Mouse (Mus musculus) Muller cell, postnatal 12 days (primary cell): ENCODE results near the gene Fto.

Source experiments
- DNase-seq: peaks from one replicate; pipeline ENCODE4 v3.0.0-alpha.2; 2015; ENCODE audit errors: inconsistent ontology term

Fto gene

DNA sequence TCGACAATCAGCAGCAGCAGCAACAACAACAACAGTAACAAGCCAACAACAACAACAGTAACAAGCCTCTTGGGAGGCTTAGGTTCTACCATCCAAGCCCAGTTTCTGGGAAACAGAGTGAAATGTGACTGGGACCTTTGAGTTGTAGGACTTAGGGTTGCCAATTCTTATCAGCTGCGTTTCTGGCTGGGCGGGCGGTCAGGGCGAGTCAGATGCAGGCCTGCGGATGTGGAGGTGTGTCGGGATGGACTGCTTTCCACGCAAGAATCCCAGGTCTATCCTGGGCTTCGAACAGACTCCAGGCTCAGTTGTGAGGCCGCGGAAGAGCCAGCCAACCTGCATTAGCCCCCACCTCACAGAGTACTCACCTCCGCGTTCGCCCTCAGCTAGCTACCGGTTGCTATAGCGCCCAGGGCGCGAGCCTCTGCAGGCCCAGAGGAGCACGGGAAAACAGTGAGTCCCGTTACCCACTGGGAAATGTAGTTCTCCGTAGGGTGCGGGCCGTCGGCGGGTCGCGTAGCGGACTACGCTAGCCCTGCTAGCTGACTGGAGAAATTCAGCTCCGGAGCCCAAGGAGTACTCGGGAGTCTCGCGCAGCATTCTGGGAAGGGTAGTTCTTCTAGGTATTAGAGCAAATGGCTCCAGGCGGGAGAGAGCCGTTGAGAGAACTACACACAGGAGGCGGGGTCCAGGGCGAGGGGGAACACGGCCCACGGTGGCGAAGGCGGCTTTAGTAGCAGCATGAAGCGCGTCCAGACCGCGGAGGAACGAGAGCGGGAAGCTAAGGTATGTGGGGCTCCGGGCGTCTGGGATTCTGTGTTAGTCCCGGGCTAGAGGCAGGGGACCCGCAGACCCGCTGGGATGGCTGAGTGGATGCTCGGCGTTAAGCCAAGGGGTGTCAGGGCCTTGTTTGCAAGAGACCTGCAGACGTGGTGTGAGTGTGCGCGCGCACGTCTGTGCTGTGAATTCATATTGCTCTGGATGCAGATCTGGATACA, at the start of gene Fto, which contains the start of gene Rpgrip1l:
Gene Fto (plus strand): TSS at position 691 of the 998 bp plus-strand sequence.
Gene Rpgrip1l (minus strand): TSS at position 428 of the 998 bp plus-strand sequence.
- DNase-seq: peak; percentile 99

DNA sequence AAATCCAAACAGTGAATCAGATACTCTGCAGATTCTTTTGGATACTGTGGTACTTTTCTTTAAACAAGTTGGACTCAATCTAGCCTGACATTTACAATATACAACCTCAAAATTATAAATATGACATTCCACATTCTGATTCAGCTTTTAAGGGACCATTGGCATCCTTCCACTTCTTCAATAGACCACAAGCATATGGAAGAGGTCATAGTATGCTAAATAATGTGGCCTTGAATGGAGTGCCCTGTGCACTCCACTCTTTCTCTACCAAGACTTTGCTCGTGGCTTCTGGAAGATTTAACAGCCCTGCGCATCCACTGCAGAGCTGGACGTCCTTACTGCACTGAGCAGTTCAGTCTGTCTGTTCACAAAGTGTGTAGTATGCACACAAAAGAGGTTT, 49.4 kb upstream of the Fto start:
- DNase-seq: no peak

DNA sequence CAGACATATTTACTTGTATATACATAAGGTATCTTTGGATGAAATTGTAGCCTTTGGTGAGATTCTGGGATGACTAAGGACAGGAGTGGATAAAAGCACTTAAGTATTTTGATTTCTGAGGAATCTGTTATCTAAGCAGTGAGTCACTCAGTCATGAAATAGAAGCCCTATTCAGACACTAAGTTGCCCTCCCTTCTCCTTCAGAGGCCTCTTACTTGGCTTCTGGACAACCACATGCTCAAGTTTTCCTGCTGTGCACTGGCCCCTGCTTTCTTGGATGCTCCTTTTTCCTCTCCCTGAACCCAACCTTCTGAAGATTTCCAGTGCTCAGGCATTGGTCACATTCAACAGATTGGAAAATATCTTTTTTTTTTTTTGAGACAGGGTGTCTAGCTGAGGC, 48.8 kb upstream of the Fto start:
- DNase-seq: peak; percentile 49

DNA sequence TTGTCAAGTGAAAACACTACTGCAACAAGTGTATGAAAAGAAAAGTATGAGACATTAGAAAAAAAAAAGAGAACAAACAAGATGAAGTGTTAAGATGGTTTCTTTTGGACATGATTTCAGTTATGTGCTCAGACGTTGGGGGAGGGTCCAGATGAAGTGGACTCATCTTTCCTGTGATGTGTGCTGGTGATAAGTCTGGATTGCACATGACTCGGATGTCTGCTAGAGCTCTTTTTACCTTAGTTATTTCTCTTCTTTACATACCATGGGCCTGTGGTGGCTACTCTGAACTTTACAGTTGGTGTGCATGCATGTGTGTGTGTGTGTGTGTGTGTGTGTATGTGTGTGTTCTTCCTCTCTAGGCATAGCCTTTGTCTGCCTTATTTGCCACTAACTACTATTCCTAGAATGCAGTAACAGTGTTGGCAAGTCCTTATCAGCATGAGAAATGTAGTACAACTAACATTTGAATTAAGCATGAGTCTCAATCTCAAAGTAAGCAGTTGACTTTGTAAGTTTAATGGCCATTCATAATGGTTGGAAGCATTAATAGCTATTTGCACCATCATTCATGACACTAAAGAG, 43.9 kb upstream of the Fto start:
- no peak for DNase-seq

DNA sequence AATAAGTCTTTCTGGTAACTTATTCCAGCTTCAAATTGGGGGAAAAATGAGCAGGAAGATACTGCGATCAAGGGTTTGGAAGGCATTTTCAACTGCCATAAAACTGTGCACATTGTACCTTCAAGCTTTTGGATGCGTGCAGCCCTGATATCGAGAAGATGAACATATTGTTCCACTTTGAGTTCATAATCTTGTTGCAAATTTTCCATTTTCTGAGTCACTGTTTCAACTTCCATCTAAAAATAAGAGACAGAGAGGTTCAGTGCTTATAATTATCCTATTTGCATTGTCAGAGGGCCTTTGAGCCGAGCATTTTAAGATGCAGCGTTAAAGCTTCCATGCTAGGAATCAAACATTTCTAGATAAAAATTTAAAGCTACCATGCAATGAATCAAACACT, 39.8 kb upstream of the Fto start:
- DNase-seq: no peak

DNA sequence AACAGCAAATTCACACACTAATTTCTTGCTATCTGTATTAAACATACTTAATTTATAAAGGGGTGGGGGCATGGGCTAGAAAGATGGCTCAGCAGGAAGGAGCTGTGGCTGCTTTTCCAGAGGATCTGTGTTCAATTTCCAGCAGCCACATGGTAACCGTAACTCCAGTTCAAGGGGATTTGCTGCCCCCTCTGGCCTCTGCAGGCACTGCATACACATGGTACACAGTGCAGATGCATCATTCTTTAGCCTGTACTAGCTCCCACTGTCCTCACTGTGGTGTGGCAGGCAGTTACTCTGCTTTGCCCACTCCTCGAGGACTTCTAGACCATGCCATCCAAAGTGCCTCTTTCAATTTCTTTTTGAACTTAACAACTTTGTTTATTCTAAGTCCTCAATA, 37.0 kb upstream of the Fto start:
- DNase-seq: no peak

DNA sequence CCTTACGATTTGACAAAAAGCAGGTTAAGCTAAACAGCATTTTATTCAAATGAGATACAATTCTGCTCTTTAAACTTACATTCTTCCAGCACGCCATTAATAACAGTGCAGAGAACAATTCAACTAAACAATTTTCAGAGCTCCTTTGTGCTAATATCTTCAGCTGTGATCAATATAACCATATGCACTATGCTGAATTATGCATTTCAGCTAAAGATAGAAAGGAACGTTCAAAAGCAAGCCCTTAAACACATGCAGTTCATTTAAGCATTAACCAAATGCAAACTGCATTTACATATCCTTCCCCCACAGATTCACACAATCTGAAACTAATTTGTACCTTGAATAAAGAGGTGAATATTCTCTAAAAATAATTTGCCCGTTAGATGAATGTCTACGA, 35.3 kb upstream of the Fto start:
- DNase-seq: no peak

DNA sequence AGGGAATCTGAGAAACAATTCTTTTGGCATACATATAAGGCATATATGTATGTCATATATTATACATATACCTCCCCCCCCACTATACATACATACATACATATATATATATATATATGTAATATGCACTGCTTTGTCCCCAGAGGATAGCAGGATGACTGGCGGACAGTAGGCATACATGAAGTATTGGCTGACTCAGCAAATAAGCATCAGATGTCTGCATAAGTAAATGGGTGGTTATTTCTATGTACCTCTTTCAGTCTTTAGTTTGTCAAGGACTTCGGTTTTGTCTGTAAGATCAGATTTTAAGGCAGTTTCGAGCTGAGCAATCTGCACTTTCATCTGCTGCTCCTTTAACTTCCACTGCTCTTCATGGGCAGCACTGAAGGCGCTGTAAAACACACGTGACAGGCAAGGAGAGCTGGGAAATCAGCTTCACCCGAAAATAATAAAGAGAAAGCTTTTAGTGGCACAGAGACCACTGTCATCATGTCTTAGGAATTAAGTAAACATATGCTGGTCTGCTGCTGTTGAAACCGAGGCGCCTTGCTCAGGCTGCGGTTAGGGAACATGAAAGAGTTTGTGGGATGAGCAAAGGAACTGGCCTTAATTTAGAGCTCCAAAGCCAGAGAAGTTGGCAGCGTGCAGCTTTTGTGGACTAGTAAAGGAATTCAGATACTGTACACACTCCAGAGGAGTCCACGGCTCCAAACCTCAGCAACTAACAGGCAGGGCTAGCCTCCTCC, 32.7 kb upstream of the Fto start:
- no peak for DNase-seq

DNA sequence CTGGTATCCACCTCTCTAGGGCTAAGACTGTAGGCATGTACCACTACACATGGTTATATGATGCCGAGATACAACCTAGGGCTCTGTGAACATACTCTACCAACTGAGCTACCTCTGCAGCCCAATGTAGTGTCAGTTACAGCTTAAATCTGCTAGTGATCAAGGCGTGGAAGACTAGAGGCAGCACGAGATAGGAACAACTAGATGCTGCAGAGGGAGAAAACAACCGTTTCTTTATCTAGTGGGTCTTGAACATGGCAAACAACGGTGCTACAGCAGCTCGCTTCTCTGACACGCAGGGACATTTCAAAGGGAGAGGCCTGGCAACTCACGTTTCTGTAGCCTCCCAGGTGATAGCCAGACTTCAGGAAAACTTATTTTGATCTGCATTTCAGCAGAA, 31.8 kb upstream of the Fto start:
- DNase-seq: no peak

DNA sequence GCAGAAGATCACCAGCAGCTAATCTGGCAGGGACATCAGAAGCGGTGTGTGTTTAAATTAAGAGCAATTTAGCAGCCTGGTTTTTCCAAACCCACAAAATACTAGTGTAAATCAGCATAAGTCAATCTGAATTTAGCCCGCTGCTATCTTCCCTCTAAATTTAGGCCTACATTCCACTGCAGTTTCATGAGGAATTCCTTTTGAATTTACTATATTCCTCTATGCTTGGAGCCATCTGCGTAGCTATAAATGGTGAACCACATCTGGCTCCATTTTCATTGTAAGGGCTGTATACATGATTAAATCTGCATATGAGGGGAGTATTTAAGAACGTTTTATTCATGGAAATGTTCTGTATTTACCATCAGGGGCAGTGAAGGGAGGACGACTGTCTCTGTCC, 30.7 kb upstream of the Fto start:
- DNase-seq: no peak

DNA sequence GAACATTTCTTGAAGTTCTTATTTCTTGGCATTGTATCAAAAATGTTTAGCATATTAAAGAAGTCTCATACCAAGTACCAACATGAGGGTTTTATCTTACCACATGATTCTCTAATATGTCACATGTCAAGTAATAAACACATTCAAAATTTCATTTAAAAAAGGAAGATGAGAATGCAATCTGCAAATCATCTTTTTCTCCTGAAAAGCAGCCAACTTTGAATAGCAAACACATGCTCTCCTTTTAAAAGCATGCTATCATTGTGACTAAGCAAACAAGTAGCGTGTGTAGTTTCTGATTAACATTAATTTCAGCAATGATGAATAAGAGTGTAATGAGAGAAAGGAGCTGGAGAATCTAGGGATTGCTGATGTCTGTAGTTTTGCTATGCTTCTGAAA, 29.5 kb upstream of the Fto start:
- DNase-seq: no peak

DNA sequence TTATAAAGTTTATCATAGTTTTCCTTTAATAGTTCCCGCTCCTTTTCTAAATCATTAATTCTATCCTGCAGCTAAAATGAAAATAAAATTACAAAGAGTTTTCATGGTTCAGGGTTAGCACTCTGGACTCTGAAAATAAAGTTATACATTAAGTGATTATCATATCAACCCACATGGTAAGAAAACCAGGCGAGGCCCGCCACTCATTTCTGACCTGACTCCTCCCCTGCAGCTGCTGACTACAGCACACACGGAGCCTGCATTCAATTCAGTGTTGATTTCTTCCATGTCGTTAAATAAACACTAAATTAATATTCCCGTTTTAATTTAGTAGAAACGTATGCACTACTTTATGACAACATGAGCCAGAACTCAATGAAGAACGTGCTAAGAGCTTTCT, 27.1 kb upstream of the Fto start:
- no peak for DNase-seq

DNA sequence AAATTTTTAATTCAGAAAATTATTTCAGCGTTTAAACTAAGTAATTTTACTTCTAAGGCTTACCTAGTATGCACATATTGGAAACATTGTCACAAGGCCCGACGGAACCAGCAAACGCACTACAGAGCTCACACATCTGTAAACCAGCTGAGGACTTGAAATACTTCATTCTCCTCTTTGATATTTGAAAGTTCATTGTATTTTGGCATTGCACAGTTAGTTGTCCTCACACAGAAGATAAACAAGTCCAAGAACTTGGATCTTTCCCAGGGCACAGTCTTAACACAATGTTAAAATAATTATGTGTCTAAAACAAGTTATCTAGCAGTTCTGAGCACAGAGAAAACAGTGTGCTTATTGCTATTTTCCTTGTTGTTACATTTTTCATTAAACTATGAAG, 22.7 kb upstream of the Fto start:
- no peak for DNase-seq

DNA sequence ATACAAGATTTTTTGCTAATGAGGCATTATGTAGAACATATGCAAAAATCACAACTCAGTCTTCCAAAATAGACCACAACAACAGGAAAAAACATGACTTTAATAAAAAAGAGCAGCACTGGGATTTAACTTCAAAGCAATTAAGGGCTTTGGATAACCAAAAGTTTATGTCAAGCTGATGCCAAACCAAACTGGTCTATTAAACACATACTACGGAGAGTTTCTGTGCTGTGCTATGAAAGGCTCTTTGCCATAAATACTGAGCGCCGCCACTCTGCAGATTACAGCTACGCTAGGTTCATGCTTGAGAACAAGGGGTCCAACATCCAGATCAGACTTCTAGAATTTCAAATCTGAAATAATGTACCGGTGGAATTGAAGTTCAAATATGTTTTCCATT, 17.5 kb upstream of the Fto start:
- DNase-seq: no peak

DNA sequence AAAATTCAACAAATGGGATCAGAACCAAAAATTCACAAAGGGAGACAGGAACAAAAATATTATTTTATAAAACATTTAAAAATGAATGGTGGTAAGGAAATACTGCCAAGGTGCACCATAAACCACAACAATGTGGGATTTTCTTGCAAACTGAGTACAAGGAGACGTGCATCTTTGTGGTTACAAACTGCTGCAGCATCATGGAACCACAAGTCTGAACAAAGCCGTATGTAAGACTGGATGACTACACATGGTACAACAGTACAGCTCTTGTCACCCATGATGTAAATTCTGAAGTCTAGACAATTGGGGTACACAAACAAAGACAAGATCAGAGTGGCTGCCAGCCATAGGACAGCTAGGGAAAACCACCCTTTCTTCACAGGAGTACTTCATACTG, 14.7 kb upstream of the Fto start:
- no peak for DNase-seq

DNA sequence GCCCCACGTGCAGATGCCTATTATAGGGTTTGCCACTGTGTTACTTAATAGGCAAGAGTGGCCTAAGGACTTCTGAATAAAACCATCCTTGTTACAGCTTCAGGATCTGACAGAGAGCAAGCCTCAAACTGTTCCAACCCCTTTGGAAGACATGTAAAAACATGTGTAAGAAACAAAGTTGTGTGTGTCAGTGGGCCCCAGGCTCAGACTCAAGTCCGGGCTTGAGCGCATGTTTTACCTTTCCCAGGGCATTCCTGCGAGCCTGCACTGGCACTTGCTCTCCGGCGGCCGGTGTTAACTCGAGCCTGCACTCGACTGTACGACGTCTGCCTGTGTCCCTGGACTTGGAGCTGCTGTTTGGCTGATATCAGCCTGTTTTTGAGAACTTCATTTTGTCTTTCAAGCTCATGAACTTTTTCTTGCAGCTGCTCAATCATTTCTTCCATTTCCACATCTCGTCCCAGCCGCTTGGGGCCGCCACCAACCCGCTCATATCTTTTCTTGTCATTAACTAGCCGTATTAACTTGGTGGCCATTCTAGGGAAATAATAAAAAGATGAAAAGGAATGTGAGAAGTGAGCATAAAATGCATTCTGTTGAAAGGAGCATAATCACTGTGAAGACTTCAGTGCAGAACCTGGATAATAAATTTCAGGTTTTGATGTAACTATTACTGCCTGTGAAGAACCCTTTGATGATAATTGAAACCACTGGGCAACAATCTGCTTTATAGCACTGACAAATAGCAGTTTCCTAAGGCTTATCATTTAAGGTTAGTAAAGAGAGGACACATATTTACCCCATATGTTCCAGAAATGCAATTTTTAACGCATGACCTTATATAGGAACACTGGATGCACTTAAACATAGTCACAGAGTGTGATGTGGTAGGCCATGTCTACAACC, 8.6 kb upstream of the Fto start:
- DNase-seq: no peak

DNA sequence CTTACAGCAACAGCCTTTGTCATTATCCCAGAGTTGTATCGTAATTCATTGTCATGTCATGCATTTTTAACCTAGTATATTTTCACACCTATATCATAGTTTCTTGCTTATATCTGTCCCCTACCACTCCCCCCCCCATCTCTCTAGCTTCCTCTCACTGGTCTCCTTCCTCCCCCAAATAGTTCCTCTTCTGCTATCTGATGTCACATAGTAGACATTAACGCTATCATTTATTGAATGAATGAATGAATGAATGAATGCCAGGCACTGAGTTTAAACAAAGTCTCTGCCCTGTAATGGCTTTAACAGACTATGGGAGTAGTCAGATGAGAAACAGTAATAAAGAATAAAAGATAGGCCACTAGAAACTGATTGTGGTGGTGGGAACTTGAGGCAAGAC, 983 bp upstream of the Fto start:
- no peak for DNase-seq

DNA sequence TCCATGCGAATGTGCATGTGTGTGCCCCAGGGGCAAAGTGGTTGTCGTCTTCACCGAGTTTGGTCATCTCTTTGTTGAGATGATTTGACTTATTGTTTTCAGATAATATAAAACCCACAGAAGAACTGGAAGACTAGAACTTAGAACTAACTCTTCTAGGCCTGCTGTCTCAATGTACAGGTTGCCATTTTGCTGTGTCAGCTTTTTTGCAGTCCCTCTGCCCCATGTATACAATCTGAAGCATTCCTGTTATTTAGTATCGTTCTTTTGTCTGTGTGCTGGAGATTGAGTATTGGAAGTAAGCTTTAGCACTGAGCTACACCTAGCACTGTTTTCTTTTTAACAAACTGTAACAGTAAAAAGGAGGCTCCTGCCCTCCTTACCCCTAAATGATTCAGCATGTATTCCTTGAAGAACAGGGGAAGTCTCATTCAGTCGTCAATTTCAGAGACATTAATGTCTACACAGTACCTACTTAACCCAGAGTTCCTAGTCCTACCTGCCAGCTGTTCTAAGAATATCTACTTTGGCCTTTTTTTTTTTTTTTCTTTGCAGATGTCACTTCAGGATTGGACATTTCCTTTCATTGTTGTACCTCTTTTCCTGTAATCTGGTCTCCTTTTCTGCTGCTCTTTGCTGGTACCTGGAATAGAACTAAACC, 4.4 kb downstream of the Fto start:
- DNase-seq: no peak

DNA sequence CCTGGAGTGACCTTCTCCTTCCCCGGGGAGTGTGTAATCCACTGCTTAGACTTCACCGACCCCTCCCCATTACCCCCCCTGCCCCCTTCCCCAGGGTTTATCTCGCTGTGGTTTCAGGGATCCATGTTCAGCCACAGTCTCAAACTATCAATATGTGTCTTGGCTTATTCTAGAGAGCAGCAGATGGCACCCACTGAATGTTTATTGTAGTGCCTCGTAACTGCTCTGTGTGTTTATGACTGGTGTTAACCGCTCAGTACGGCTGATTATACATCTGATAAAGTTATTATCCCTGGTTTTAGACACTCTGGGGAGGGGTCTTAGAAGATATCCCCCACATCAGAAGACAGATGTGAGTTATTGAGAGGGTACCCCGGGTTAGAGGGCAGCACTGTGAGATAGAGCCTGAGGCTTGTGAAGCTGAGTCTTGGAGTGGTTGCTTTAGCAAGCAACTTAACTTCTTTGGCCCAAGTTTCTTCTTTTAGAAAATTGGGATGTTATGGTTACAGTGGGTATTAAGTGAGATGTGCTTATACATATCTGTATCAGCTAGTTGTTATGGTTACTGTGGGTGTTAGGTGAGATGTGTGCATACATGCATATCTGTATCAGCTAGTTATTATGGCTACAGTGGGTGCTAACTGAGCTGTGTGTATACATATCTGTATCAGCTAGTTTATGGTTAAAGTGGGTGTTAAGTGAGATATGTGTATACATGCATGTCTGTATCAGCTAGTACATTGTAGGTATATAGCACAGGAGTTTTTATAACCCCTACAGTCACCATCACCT, 5.8 kb downstream of the Fto start:
- DNase-seq: no peak

DNA sequence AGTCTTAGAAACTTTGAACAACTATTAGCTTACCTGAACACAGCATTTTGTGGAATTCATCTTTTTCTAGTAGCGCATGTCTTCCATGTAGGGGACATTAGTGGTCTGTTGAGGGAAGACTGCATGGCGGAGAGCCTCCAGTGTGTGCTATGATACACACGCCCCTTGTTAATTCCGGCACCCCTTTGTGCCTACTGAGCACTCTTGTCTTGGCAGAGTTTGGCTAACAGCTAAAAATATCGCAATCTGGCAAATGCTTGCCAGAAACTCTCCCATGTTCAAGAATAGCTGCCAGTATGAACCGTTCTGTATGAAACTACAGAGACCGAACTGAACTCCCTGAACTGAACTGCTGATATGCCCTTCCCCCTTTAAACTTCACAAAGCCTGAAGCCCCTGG, 10.2 kb downstream of the Fto start:
- no peak for DNase-seq
